Mouse (Mus musculus) urinary bladder, adult 18-20 months (tissue): Measurements from ENCODE around the gene Wdr3.

Experiments
- DNase-seq, 2 experiments: peaks; one replicate each; pipeline ENCODE4 v3.0.0; 2022; ENCODE audit warnings: low spot score in 2 of 2, mixed read lengths in 2 of 2

Wdr3 gene

GRCm38 (mm10) chr3:100162315-100163105 lies at the start of gene Wdr3, which contains the start of gene Gdap2:
Gene Wdr3, minus strand, starts transcription at chr3:100162407.
Gene Gdap2, plus strand, starts transcription at chr3:100162381.
- DNase-seq: peak; percentile 90 to 91

GRCm38 (mm10) chr3:100206973-100207372 lies 44.8 kb upstream of the Wdr3 start:
- no peak for DNase-seq

- DNase-seq: no peak
These were observed 39.3 kb upstream of the Wdr3 start for GRCm38 (mm10) chr3:100201554-100201953.

GRCm38 (mm10) chr3:100194210-100194609 lies 32.0 kb upstream of the Wdr3 start:
- DNase-seq: no peak

GRCm38 (mm10) chr3:100189861-100190260 lies 27.7 kb upstream of the Wdr3 start:
- DNase-seq: no peak

GRCm38 (mm10) chr3:100189444-100189843 lies 27.2 kb upstream of the Wdr3 start:
- peak; percentile 21 to 24 for DNase-seq

- no peak for DNase-seq
These were observed 18.3 kb upstream of the Wdr3 start for GRCm38 (mm10) chr3:100180471-100180870.

GRCm38 (mm10) chr3:100176031-100176430 lies 13.8 kb upstream of the Wdr3 start:
- no peak for DNase-seq

- DNase-seq: no peak
These were observed 2.8 kb upstream of the Wdr3 start for GRCm38 (mm10) chr3:100164991-100165390.

GRCm38 (mm10) chr3:100163556-100163955 lies 1.3 kb upstream of the Wdr3 start:
- DNase-seq: no peak

- no peak for DNase-seq
These were observed 417 bp downstream of the Wdr3 start for GRCm38 (mm10) chr3:100161665-100162314.

GRCm38 (mm10) chr3:100160682-100161445 lies 1.3 kb downstream of the Wdr3 start:
- no peak for DNase-seq

- no peak for DNase-seq
These were observed 39.8 kb downstream of the Wdr3 start for GRCm38 (mm10) chr3:100122445-100122844.

GRCm38 (mm10) chr3:100121961-100122360 lies 40.2 kb downstream of the Wdr3 start:
- DNase-seq: no peak

- no peak for DNase-seq
These were observed 43.5 kb downstream of the Wdr3 start for GRCm38 (mm10) chr3:100118681-100119080.

- DNase-seq: no peak
These were observed 55.5 kb downstream of the Wdr3 start for GRCm38 (mm10) chr3:100106736-100107135.

- no peak for DNase-seq
These were observed 59.7 kb downstream of the Wdr3 start for GRCm38 (mm10) chr3:100102386-100103092.
